Mouse (Mus musculus) CH12.LX (cell line): Measurements from ENCODE around the gene Rtcb.

Source experiments
- CTCF ChIP-seq, 2 experiments: IDR thresholded peaks in 1 of 2; conservative IDR thresholded peaks in 1 of 2; 2 replicates each; pipeline ENCODE4 v1.5.1; 2011 to 2012; ENCODE audit warnings: low read depth in 2 of 2, low read length in 2 of 2, improper control_type of control experiment in 1 of 2, inconsistent platforms in 1 of 2, mild to moderate bottlenecking in 1 of 2, moderate library complexity in 1 of 2
- E2F4 ChIP-seq: IDR thresholded peaks from 2 replicates; pipeline ENCODE4 v1.6.1; 2011; ENCODE audit warnings: low read depth, low read length, improper control_type of control experiment; ENCODE audit not compliant: insufficient replicate concordance
- NRF1 ChIP-seq: IDR thresholded peaks from 2 replicates; pipeline ENCODE4 v1.6.1; 2014; ENCODE audit warnings: low read depth, mild to moderate bottlenecking, inconsistent platforms, low read length, improper control_type of control experiment, moderate library complexity
- PAX5 ChIP-seq: IDR thresholded peaks from 2 replicates; pipeline ENCODE4 v1.6.1; 2012; ENCODE audit warnings: low read length, inconsistent platforms, mixed read lengths
- POLR2AphosphoS2 ChIP-seq: IDR thresholded peaks from 2 replicates; pipeline ENCODE4 v1.6.1; 2011; ENCODE audit warnings: low read depth, low read length, improper control_type of control experiment
- RCOR1 ChIP-seq: conservative IDR thresholded peaks from 2 replicates; pipeline ENCODE4 v1.6.1; 2012; ENCODE audit warnings: low read depth, mild to moderate bottlenecking, inconsistent platforms, low read length, improper control_type of control experiment
- USF1 ChIP-seq: IDR thresholded peaks from 2 replicates; pipeline ENCODE4 v1.6.1; 2014; ENCODE audit warnings: low read depth, mild to moderate bottlenecking, inconsistent platforms, low read length, improper control_type of control experiment
- ZKSCAN1 ChIP-seq: IDR thresholded peaks from 2 replicates; pipeline ENCODE4 v1.6.1; 2012; ENCODE audit warnings: low read depth, inconsistent platforms, low read length, improper control_type of control experiment, borderline replicate concordance

- TF ChIP-seq CTCF (conservative IDR thresholded peaks at IDR 0.05 in 1 of 2, IDR thresholded peaks at IDR 0.05 in 1 of 2; ENCODE audit: low read depth in 2 of 2, low read length in 2 of 2) = no peak
- no peak for TF ChIP-seq E2F4
- TF ChIP-seq POLR2AphosphoS2 = no peak
- TF ChIP-seq USF1 = no peak
- no peak for TF ChIP-seq PAX5
- no peak for TF ChIP-seq ZKSCAN1
- no peak for TF ChIP-seq NRF1
- TF ChIP-seq RCOR1 = no peak
Observed at GRCm38 (mm10) chr10:85956871-85957419, 678 bp downstream of the Rtcb start.
